Mouse (Mus musculus) kidney, adult 11 months (tissue): ENCODE measurements around the gene Dynlrb1.

Source experiments
- DNase-seq: peaks from one replicate; pipeline ENCODE4 v3.0.0; 2022

The Dynlrb1 gene

GRCm38 (mm10) chr2:155236362-155236992 is at the start of gene Dynlrb1:
Gene Dynlrb1 (plus strand): TSS chr2:155236533.
- DNase-seq, result peak; percentile 98

- no peak for DNase-seq
Observed at GRCm38 (mm10) chr2:155207419-155207818, 28.9 kb upstream of the Dynlrb1 start.

GRCm38 (mm10) chr2:155223145-155223544 is 13.2 kb upstream of the Dynlrb1 start:
- no peak for DNase-seq

- DNase-seq, result no peak
Observed at GRCm38 (mm10) chr2:155224721-155225120, 11.6 kb upstream of the Dynlrb1 start.

- no peak for DNase-seq
Observed at GRCm38 (mm10) chr2:155235746-155236361, 479 bp upstream of the Dynlrb1 start.

GRCm38 (mm10) chr2:155237276-155237675 is 943 bp downstream of the Dynlrb1 start:
- no peak for DNase-seq

GRCm38 (mm10) chr2:155240915-155241314 is 4.6 kb downstream of the Dynlrb1 start:
- DNase-seq, result peak; percentile 33

- no peak for DNase-seq
Observed at GRCm38 (mm10) chr2:155242296-155242855, 6.0 kb downstream of the Dynlrb1 start.

GRCm38 (mm10) chr2:155246231-155246630 is 9.9 kb downstream of the Dynlrb1 start:
- DNase-seq, result no peak

- DNase-seq, result no peak
Observed at GRCm38 (mm10) chr2:155248206-155248605, 11.9 kb downstream of the Dynlrb1 start.

- no peak for DNase-seq
Observed at GRCm38 (mm10) chr2:155248718-155249117, 12.4 kb downstream of the Dynlrb1 start.

- DNase-seq, result no peak
Observed at GRCm38 (mm10) chr2:155249588-155249987, 13.3 kb downstream of the Dynlrb1 start.

- no peak for DNase-seq
Observed at GRCm38 (mm10) chr2:155265526-155265925, 29.2 kb downstream of the Dynlrb1 start.

GRCm38 (mm10) chr2:155266896-155267295 is 30.6 kb downstream of the Dynlrb1 start:
- peak; percentile 62 for DNase-seq

- DNase-seq, result no peak
Observed at GRCm38 (mm10) chr2:155271957-155272356, 35.6 kb downstream of the Dynlrb1 start.

GRCm38 (mm10) chr2:155272396-155273170 is 36.2 kb downstream of the Dynlrb1 start:
- no peak for DNase-seq

- no peak for DNase-seq
Observed at GRCm38 (mm10) chr2:155273603-155274002, 37.3 kb downstream of the Dynlrb1 start.

- peak; percentile 95 for DNase-seq
Observed at GRCm38 (mm10) chr2:155276195-155276594, 39.9 kb downstream of the Dynlrb1 start, which contains the start of gene Map1lc3a. Gene Map1lc3a (plus strand): TSS chr2:155276297.

- peak; percentile 72 for DNase-seq
Observed at GRCm38 (mm10) chr2:155276621-155277175, 40.4 kb downstream of the Dynlrb1 start.

- DNase-seq, result peak; percentile 10
Observed at GRCm38 (mm10) chr2:155277721-155278120, 41.4 kb downstream of the Dynlrb1 start.

GRCm38 (mm10) chr2:155278361-155278760 is 42.0 kb downstream of the Dynlrb1 start:
- peak; percentile 14 for DNase-seq

GRCm38 (mm10) chr2:155279163-155279562 is 42.8 kb downstream of the Dynlrb1 start:
- DNase-seq, result no peak

GRCm38 (mm10) chr2:155280116-155280515 is 43.8 kb downstream of the Dynlrb1 start:
- no peak for DNase-seq
